Mouse (Mus musculus): Measurements from ENCODE around the gene Hps4. TPM values are rescaled to one million over a fixed set of nuclear protein-coding genes. Genes with fewer than 3 reads are reported as not detected.

The Hps4 gene
- polyA plus RNA-seq, 2 experiments, result 28.0 to 52.5 TPM

- H3K4me3 ChIP-seq (replicated peaks; ENCODE audit: low read length), result no peak overlapping the region
- no peak overlapping the region for H3K27ac ChIP-seq (replicated peaks; ENCODE audit: low read depth, low read length)
- ATAC-seq (ENCODE audit: low FRiP score, low read depth) (no peak), DNase-seq (ENCODE audit: low spot score) (no peak)
- H3K9ac ChIP-seq (ENCODE audit: low read depth, low read length, severe bottlenecking), result no peak overlapping the region
- no peaks in the 10 kb centered on the region for H3K9me3 ChIP-seq (ENCODE audit: control insufficient read depth, low read length)
- 76% methylated on average over 6 of the region's 6 CpGs for WGBS
- H3K36me3 ChIP-seq (ENCODE audit: control insufficient read depth, insufficient read depth, low read length), result no peaks in the 10 kb centered on the region
- H3K4me2 ChIP-seq (replicated peaks; ENCODE audit: low read depth, low read length, severe bottlenecking), result no peak overlapping the region
- no peaks in the 10 kb centered on the region for H3K4me1 ChIP-seq (ENCODE audit: control insufficient read depth, insufficient read depth, low read length)
- H3K27me3 ChIP-seq (ENCODE audit: control insufficient read depth, insufficient read depth, low read length), result no peaks in the 10 kb centered on the region
- TF ChIP-seq POLR2A (IDR thresholded peaks at IDR 0.05; ENCODE audit: borderline replicate concordance, extremely low read depth, insufficient read depth, insufficient read length), result no peak
These were observed 46.3 kb upstream of the Hps4 start for GRCm38 (mm10) chr5:112296404-112297181.

DNA sequence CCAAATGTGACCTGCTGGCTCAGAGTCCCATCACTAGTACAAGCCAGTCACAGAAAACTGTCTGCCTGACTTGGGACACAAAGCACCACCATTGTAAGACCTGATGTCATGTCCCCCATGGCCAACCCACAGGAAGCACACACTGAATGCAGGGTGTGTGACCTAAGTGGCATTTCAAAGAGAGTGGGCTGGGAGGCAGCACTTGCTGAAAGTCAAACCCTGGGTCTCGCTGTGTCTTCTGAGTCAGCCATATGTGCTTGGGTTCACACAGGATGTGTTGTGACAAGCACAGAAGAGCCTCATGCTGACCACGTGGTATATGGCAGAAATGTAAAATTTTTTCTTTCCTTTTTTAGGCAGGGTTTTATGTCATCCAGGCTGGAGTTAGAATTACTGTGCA, 45.6 kb upstream of the Hps4 start:
- H3K27ac ChIP-seq (replicated peaks; ENCODE audit: low read depth, low read length), result no peak overlapping the region
- no peaks in the 10 kb centered on the region for H3K9me3 ChIP-seq (ENCODE audit: control insufficient read depth, low read length)
- TF ChIP-seq POLR2A (IDR thresholded peaks at IDR 0.05; ENCODE audit: borderline replicate concordance, extremely low read depth, insufficient read depth, insufficient read length), result no peak
- no peaks in the 10 kb centered on the region for H3K27me3 ChIP-seq (ENCODE audit: control insufficient read depth, insufficient read depth, low read length)
- no peak for ATAC-seq (ENCODE audit: low FRiP score, low read depth)
- no peak for DNase-seq (ENCODE audit: low spot score)
- H3K4me1 ChIP-seq (ENCODE audit: control insufficient read depth, insufficient read depth, low read length), result no peaks in the 10 kb centered on the region
- 83% methylated on average over 2 of the region's 2 CpGs for WGBS
- H3K36me3 ChIP-seq (ENCODE audit: control insufficient read depth, insufficient read depth, low read length), result no peaks in the 10 kb centered on the region
- H3K4me3 ChIP-seq (replicated peaks; ENCODE audit: low read length), result no peak overlapping the region
- no peak overlapping the region for H3K4me2 ChIP-seq (replicated peaks; ENCODE audit: low read depth, low read length, severe bottlenecking)
- H3K9ac ChIP-seq (ENCODE audit: low read depth, low read length, severe bottlenecking), result no peak overlapping the region

DNA sequence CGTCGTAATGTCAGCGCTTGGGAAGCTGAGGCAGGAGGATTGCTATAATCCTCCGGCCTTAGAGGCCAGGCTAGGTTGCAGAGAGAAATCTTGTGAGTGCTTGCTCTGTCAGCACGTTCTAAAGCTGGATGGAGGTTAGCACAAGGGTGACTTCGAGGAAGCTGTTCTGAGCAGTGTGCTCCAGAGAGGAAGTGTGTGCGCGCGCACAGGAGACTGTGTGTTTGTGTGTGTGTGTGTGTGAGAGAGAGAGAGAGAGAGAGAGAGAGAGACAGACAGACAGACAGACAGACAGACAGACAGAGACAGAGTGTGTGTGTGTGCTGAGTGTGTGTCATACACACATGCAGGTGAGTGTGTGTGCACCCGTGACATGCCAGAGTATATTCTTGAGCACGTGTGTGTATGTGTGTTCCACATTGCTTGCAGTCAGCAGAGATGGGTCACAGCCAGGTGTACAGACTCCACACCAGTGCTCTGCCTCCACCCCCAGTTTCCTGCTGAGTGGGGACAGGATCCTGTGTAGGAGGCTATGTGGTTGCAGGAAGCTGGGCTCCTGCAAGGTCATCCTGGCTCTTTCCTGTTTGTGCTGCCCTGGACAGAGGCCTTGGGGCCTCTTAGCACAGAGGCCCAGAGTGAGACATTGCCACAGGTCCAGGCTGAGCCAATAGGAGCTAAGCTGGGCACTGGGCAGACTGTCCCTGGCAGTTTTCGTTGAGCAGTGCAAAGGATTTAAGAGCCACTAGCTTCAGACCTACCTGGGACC, 44.5 kb upstream of the Hps4 start:
- H3K27ac ChIP-seq (replicated peaks; ENCODE audit: low read depth, low read length), result no peak overlapping the region
- H3K27me3 ChIP-seq (ENCODE audit: control insufficient read depth, insufficient read depth, low read length), result no peaks in the 10 kb centered on the region
- ATAC-seq (ENCODE audit: low FRiP score, low read depth) (no peak), DNase-seq (ENCODE audit: low spot score) (no peak)
- H3K4me3 ChIP-seq (replicated peaks; ENCODE audit: low read length), result no peak overlapping the region
- no peaks in the 10 kb centered on the region for H3K4me1 ChIP-seq (ENCODE audit: control insufficient read depth, insufficient read depth, low read length)
- H3K9me3 ChIP-seq (ENCODE audit: control insufficient read depth, low read length), result no peaks in the 10 kb centered on the region
- H3K36me3 ChIP-seq (ENCODE audit: control insufficient read depth, insufficient read depth, low read length), result no peaks in the 10 kb centered on the region
- TF ChIP-seq POLR2A (IDR thresholded peaks at IDR 0.05; ENCODE audit: borderline replicate concordance, extremely low read depth, insufficient read depth, insufficient read length), result no peak
- no peak overlapping the region for H3K4me2 ChIP-seq (replicated peaks; ENCODE audit: low read depth, low read length, severe bottlenecking)
- no peak overlapping the region for H3K9ac ChIP-seq (ENCODE audit: low read depth, low read length, severe bottlenecking)
- WGBS, result 84% methylated on average over 12 of the region's 12 CpGs

DNA sequence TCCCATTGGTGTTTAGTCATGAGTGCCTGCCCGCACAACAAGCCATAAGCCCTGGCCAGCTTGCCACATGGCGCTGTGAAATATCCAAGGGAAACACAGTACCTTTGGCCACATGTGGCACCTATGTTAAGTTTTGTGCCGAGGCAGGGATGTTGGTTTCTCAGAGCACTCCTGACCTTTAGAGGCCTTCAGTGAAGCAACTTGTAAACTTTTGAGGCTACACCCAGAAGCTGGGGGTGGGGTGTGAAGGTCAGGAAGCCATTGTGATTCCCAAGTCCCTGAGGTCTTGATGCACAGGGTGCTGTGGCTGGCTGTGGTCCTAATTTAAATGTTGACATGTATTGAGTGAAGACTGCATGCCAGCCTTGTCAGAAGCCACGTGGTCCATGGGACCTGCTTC, 43.5 kb upstream of the Hps4 start:
- DNase-seq (ENCODE audit: low spot score) (no peak), ATAC-seq (ENCODE audit: low FRiP score, low read depth) (no peak)
- no peak for TF ChIP-seq POLR2A (IDR thresholded peaks at IDR 0.05; ENCODE audit: borderline replicate concordance, extremely low read depth, insufficient read depth, insufficient read length)
- Histone ChIP-seq H3K27me3 (ENCODE audit: control insufficient read depth, insufficient read depth, low read length) (no peaks in the 10 kb centered on the region), H3K4me3 (replicated peaks; ENCODE audit: low read length) (no peak overlapping the region), H3K9me3 (ENCODE audit: control insufficient read depth, low read length) (no peaks in the 10 kb centered on the region), H3K36me3 (ENCODE audit: control insufficient read depth, insufficient read depth, low read length) (no peaks in the 10 kb centered on the region; the same call in 1 of the 2 replicates), H3K4me1 (ENCODE audit: control insufficient read depth, insufficient read depth, low read length) (no peaks in the 10 kb centered on the region), H3K9ac (ENCODE audit: low read depth, low read length, severe bottlenecking) (no peak overlapping the region), H3K4me2 (replicated peaks; ENCODE audit: low read depth, low read length, severe bottlenecking) (no peak overlapping the region), H3K27ac (replicated peaks; ENCODE audit: low read depth, low read length) (no peak overlapping the region)
- WGBS, result 81% methylated on average over 4 of the region's 4 CpGs

GRCm38 (mm10) chr5:112300112-112300511, 42.8 kb upstream of the Hps4 start:
- 82% methylated on average over 2 of the region's 2 CpGs for WGBS
- Histone ChIP-seq H3K27me3 (ENCODE audit: control insufficient read depth, insufficient read depth, low read length) (no peaks in the 10 kb centered on the region), H3K9ac (ENCODE audit: low read depth, low read length, severe bottlenecking) (no peak overlapping the region), H3K9me3 (ENCODE audit: control insufficient read depth, low read length) (no peaks in the 10 kb centered on the region), H3K27ac (replicated peaks; ENCODE audit: low read depth, low read length) (no peak overlapping the region), H3K4me2 (replicated peaks; ENCODE audit: low read depth, low read length, severe bottlenecking) (no peak overlapping the region), H3K4me3 (replicated peaks; ENCODE audit: low read length) (no peak overlapping the region), H3K4me1 (ENCODE audit: control insufficient read depth, insufficient read depth, low read length) (no peaks in the 10 kb centered on the region), H3K36me3 (ENCODE audit: control insufficient read depth, insufficient read depth, low read length) (peaks cover 5% of the 10 kb centered on the region; the same call in 1 of the 2 replicates)
- ATAC-seq (ENCODE audit: low FRiP score, low read depth), result no peak
- no peak for TF ChIP-seq POLR2A (IDR thresholded peaks at IDR 0.05; ENCODE audit: borderline replicate concordance, extremely low read depth, insufficient read depth, insufficient read length)
- DNase-seq (ENCODE audit: low spot score), result no peak

Data from limb, embryonic 14.5 days (tissue).